Mouse (Mus musculus) embryonic facial prominence, embryonic 14.5 days (tissue): ENCODE measurements around the gene Bhlha15. TPM values are rescaled to one million over a fixed set of nuclear protein-coding genes. Genes with fewer than 3 reads are reported as not detected.

Experiments used
- ATAC-seq: fragments of 200-750 bp; cut with Nextera tagmentation; 2 replicates; pipeline ENCODE4 v1.8.0; 2017; ENCODE audit warnings: low read depth, moderate number of reproducible peaks, moderate TSS enrichment
- DNase-seq: peaks from one replicate; pipeline ENCODE4 v3.0.0-alpha.2; 2015; ENCODE audit warnings: low spot score
- H3K27ac ChIP-seq: fragments of 300-500 bp; sonication (generic); replicated peaks from 2 replicates; pipeline ENCODE4 v1.5.1; 2014; ENCODE audit warnings: low read depth, mild to moderate bottlenecking, low read length, moderate library complexity
- H3K27me3 ChIP-seq: fragments of 300-500 bp; sonication (generic); replicated peaks from 2 replicates; pipeline ENCODE4 v1.6.1; 2014; ENCODE audit warnings: low read length; ENCODE audit not compliant: control insufficient read depth, insufficient read depth
- H3K36me3 ChIP-seq: fragments of 300-500 bp; sonication (generic); 2 replicates; pipeline ENCODE4 v1.6.1; 2014; ENCODE audit warnings: low read length, mixed read lengths; ENCODE audit not compliant: control insufficient read depth, insufficient read depth
- H3K4me1 ChIP-seq: fragments of 300-500 bp; sonication (generic); 2 replicates; pipeline ENCODE4 v1.6.1; 2014; ENCODE audit warnings: antibody characterized with exemption, low read length; ENCODE audit not compliant: control insufficient read depth, insufficient read depth
- H3K4me2 ChIP-seq: fragments of 300-500 bp; sonication (generic); 2 replicates; pipeline ENCODE4 v1.6.1; 2014; ENCODE audit warnings: low read depth, mild to moderate bottlenecking, low read length, moderate library complexity, mixed read lengths
- H3K4me3 ChIP-seq: fragments of 300-500 bp; sonication (generic); 2 replicates; pipeline ENCODE4 v1.5.1; 2014; ENCODE audit warnings: low read depth, mild to moderate bottlenecking, low read length
- H3K9ac ChIP-seq: fragments of 300-500 bp; sonication (generic); 2 replicates; pipeline ENCODE4 v1.6.1; 2014; ENCODE audit warnings: low read depth, mild to moderate bottlenecking, low read length, moderate library complexity, mixed read lengths
- H3K9me3 ChIP-seq: fragments of 300-500 bp; sonication (generic); 2 replicates; pipeline ENCODE4 v1.6.1; 2016; ENCODE audit warnings: low read length; ENCODE audit not compliant: control insufficient read depth
- WGBS: fragments of 180-500 bp; shearing (Covaris S2); extraction: QIAGEN DNeasy Blood & Tissue Kit; methylation state at CpG from one replicate; pipeline ENCODE4 v1.1.7; 2014; 5-methylcytosine and 5-hydroxymethylcytosine counted together
- polyA plus RNA-seq: library from polyadenylated mRNA; unstranded; fragments of >200 nt; fragmentation: Nextera tagmentation; extraction: Ambion mirVana; gene quantifications from 2 replicates; pipeline ENCODE4 v1.2.1, GENCODE M21; 2014

Gene Bhlha15
- polyA plus RNA-seq, 1 experiment from 2014 or later = 1.0 TPM

GRCm38 (mm10) chr5:144230216-144230615, 40.1 kb downstream of the Bhlha15 start:
- 80% methylated on average over 7 of the region's 7 CpGs for WGBS
- ATAC-seq = no peak
- no peak for DNase-seq
- Histone ChIP-seq H3K4me1 (no peaks in the 10 kb centered on the region), H3K27ac (no peak overlapping the region), H3K9me3 (no peaks in the 10 kb centered on the region), H3K9ac (no peak overlapping the region), H3K4me2 (no peak overlapping the region), H3K36me3 (no peaks in the 10 kb centered on the region), H3K4me3 (no peak overlapping the region), H3K27me3 (no peaks in the 10 kb centered on the region)

- H3K27ac ChIP-seq = no peak overlapping the region
- H3K27me3 ChIP-seq = no peaks in the 10 kb centered on the region
- no peak overlapping the region for H3K4me3 ChIP-seq
- H3K9me3 ChIP-seq = no peaks in the 10 kb centered on the region
- no peaks in the 10 kb centered on the region for H3K4me1 ChIP-seq
- H3K36me3 ChIP-seq = no peaks in the 10 kb centered on the region
- ATAC-seq (no peak), DNase-seq (no peak)
- 78% methylated on average over 1 of the region's 1 CpGs for WGBS
- no peak overlapping the region for H3K4me2 ChIP-seq
- no peak overlapping the region for H3K9ac ChIP-seq
Observed at GRCm38 (mm10) chr5:144231410-144231809, 41.3 kb downstream of the Bhlha15 start.

- no peak overlapping the region for H3K4me3 ChIP-seq
- H3K4me1 ChIP-seq = no peaks in the 10 kb centered on the region
- H3K9me3 ChIP-seq = no peaks in the 10 kb centered on the region
- ATAC-seq (no peak), DNase-seq (no peak)
- 83% methylated on average over 5 of the region's 5 CpGs for WGBS
- no peak overlapping the region for H3K9ac ChIP-seq
- no peaks in the 10 kb centered on the region for H3K27me3 ChIP-seq
- H3K27ac ChIP-seq = no peak overlapping the region
- H3K4me2 ChIP-seq = no peak overlapping the region
- H3K36me3 ChIP-seq = no peaks in the 10 kb centered on the region
Observed at GRCm38 (mm10) chr5:144232531-144232930, 42.4 kb downstream of the Bhlha15 start.

GRCm38 (mm10) chr5:144234222-144234621, 44.1 kb downstream of the Bhlha15 start:
- DNase-seq (no peak), ATAC-seq (no peak)
- 66% methylated on average over 6 of the region's 6 CpGs for WGBS
- no peak overlapping the region for H3K4me2 ChIP-seq
- H3K4me1 ChIP-seq = no peaks in the 10 kb centered on the region
- H3K27me3 ChIP-seq = no peaks in the 10 kb centered on the region
- H3K9me3 ChIP-seq = no peaks in the 10 kb centered on the region
- no peak overlapping the region for H3K9ac ChIP-seq
- no peaks in the 10 kb centered on the region for H3K36me3 ChIP-seq
- no peak overlapping the region for H3K4me3 ChIP-seq
- no peak overlapping the region for H3K27ac ChIP-seq

- Histone ChIP-seq H3K27ac (no peak overlapping the region), H3K9ac (no peak overlapping the region), H3K9me3 (no peaks in the 10 kb centered on the region), H3K4me3 (no peak overlapping the region), H3K4me1 (no peaks in the 10 kb centered on the region), H3K4me2 (no peak overlapping the region), H3K27me3 (no peaks in the 10 kb centered on the region), H3K36me3 (no peaks in the 10 kb centered on the region)
- ATAC-seq (no peak), DNase-seq (no peak)
- WGBS = 86% methylated on average over 7 of the region's 7 CpGs
Observed at GRCm38 (mm10) chr5:144234714-144235113, 44.6 kb downstream of the Bhlha15 start.

- no peak overlapping the region for H3K27ac ChIP-seq
- ATAC-seq (no peak), DNase-seq (no peak)
- 55% methylated on average over 1 of the region's 1 CpGs for WGBS
- H3K36me3 ChIP-seq = no peaks in the 10 kb centered on the region
- no peak overlapping the region for H3K9ac ChIP-seq
- H3K4me3 ChIP-seq = no peak overlapping the region
- H3K9me3 ChIP-seq = no peaks in the 10 kb centered on the region
- H3K4me1 ChIP-seq = no peaks in the 10 kb centered on the region
- H3K27me3 ChIP-seq = no peaks in the 10 kb centered on the region
- H3K4me2 ChIP-seq = no peak overlapping the region
Observed at GRCm38 (mm10) chr5:144238969-144239368, 48.9 kb downstream of the Bhlha15 start.

Other genes with a start within 250 kb of the Bhlha15 start
- gene Ccz1, start 175.4 kb upstream of the Bhlha15 start, polyA plus RNA-seq = 69.6 and 76.1 TPM in 2 replicates
- 0.34 and 1.1 TPM in 2 replicates for gene Ocm, start 163.6 kb upstream of the Bhlha15 start, polyA plus RNA-seq
- gene Lmtk2, start 89.8 kb upstream of the Bhlha15 start, polyA plus RNA-seq = 3.7 and 4.2 TPM in 2 replicates
- gene Tecpr1, start 33.3 kb downstream of the Bhlha15 start, polyA plus RNA-seq = 19.3 and 20.6 TPM in 2 replicates
- gene Bri3, start 54.2 kb downstream of the Bhlha15 start, polyA plus RNA-seq = 96.3 and 99.8 TPM in 2 replicates
- gene Baiap2l1, start 167.8 kb downstream of the Bhlha15 start, polyA plus RNA-seq = 10.6 and 10.8 TPM in 2 replicates